Mouse (Mus musculus): ENCODE results near the gene Ank3.

Ank3 gene

GRCm38 (mm10) chr10:70066497-70067168 is 668.1 kb downstream of the Ank3 start:
- DNase-seq (ENCODE audit: low read depth): no peak

- DNase-seq (ENCODE audit: low read depth): no peak
These were observed 668.9 kb downstream of the Ank3 start for GRCm38 (mm10) chr10:70067169-70068115.

GRCm38 (mm10) chr10:70069321-70069720 is 670.7 kb downstream of the Ank3 start:
- no peak for DNase-seq (ENCODE audit: low read depth)

GRCm38 (mm10) chr10:70071334-70071733 is 672.8 kb downstream of the Ank3 start:
- DNase-seq (ENCODE audit: low read depth): no peak

Data from naive thymus-derived CD4-positive, alpha-beta T cell, adult 2 months (primary cell).